Mouse (Mus musculus) hindbrain, postnatal 0 days (tissue): ENCODE results near the gene Slc24a1. TPM values are rescaled to one million over a fixed set of nuclear protein-coding genes. Genes with fewer than 3 reads are reported as not detected.

Source experiments
- ATAC-seq: fragments of 200-750 bp; cut with Nextera tagmentation; 2 replicates; pipeline ENCODE4 v1.8.0; 2017; ENCODE audit warnings: mild to moderate bottlenecking, moderate TSS enrichment, moderate library complexity
- DNase-seq: peaks from one replicate; pipeline ENCODE4 v3.0.0-alpha.2; 2015; ENCODE audit warnings: low spot score
- H3K27ac ChIP-seq: fragments of 300-500 bp; sonication (generic); 2 replicates; pipeline ENCODE4 v1.5.1; 2014; ENCODE audit warnings: mild to moderate bottlenecking
- H3K27me3 ChIP-seq: fragments of 300-500 bp; sonication (generic); 2 replicates; pipeline ENCODE4 v1.6.1; 2014; ENCODE audit warnings: low read length, mixed read lengths; ENCODE audit not compliant: insufficient read depth
- H3K36me3 ChIP-seq: fragments of 300-500 bp; sonication (generic); 2 replicates; pipeline ENCODE4 v1.6.1; 2014; ENCODE audit warnings: low read length, mixed read lengths; ENCODE audit not compliant: insufficient read depth
- H3K4me1 ChIP-seq: fragments of 300-500 bp; sonication (generic); 2 replicates; pipeline ENCODE4 v1.6.1; 2014; ENCODE audit warnings: antibody characterized with exemption, low read length, mixed read lengths; ENCODE audit not compliant: insufficient read depth
- H3K4me2 ChIP-seq: fragments of 300-500 bp; sonication (generic); 2 replicates; pipeline ENCODE4 v1.6.1; 2014; ENCODE audit warnings: low read depth, mild to moderate bottlenecking, low read length, moderate library complexity, mixed read lengths
- H3K4me3 ChIP-seq: fragments of 300-500 bp; sonication (generic); 2 replicates; pipeline ENCODE4 v1.5.1; 2014; ENCODE audit warnings: low read length
- H3K9ac ChIP-seq: fragments of 300-500 bp; sonication (generic); replicated peaks from 2 replicates; pipeline ENCODE4 v1.6.1; 2014; ENCODE audit warnings: mild to moderate bottlenecking, low read length, moderate library complexity, mixed read lengths
- H3K9me3 ChIP-seq: fragments of 300-500 bp; sonication (generic); 2 replicates; pipeline ENCODE4 v1.6.1; 2016; ENCODE audit warnings: low read length, mixed read lengths
- CTCF ChIP-seq: IDR thresholded peaks from 2 replicates; pipeline ENCODE4 v1.5.1; 2016; ENCODE audit warnings: antibody characterized with exemption, control low read depth, low read depth
- WGBS: fragments of 180-500 bp; shearing (Covaris S2); extraction: QIAGEN DNeasy Blood & Tissue Kit; methylation state at CpG from one replicate; pipeline ENCODE4 v1.1.7; 2014; 5-methylcytosine and 5-hydroxymethylcytosine counted together
- polyA plus RNA-seq: library from polyadenylated mRNA; unstranded; fragments of >200 nt; fragmentation: Nextera tagmentation; extraction: Ambion mirVana; gene quantifications from 2 replicates; pipeline ENCODE4 v1.2.1, GENCODE M21; 2015
- total RNA-seq: library from RNA; depleted of rRNA; stranded (reverse); fragments of >200 nt; gene quantifications from 2 replicates; pipeline ENCODE4 v1.2.3, GENCODE M21; 2014

The Slc24a1 gene
- total and polyA plus RNA-seq, 2 experiments from 2014 or later: 0.03 to 0.31 TPM

DNA sequence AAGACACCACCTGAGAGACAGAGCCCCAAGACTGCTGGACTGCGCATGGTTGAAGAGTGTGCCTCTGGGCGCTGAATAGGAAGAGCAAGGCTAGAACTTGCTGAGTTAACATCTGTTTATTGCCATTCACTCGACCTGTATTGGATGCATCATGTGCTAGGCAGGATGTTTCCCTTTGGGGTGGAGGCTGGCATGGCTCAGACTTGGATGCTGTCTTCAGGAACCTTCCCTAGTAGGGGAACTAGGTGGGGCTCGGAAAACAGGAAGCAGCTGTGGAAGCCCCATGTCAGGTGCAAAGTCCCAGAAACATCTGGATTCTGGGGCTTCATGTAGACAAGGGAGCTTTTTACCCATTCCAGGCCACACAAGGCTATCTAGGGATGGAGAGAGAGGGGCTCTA is 21.2 kb downstream of the Slc24a1 start:
- 78% methylated on average over 4 of the region's 4 CpGs for WGBS
- no peak for DNase-seq
- Histone ChIP-seq H3K9ac (no peak overlapping the region), H3K27me3 (no peaks in the 10 kb centered on the region), H3K27ac (no peak overlapping the region), H3K4me1 (no peaks in the 10 kb centered on the region), H3K9me3 (no peaks in the 10 kb centered on the region), H3K36me3 (no peaks in the 10 kb centered on the region), H3K4me3 (no peak overlapping the region), H3K4me2 (no peak overlapping the region)
- no peak for ATAC-seq
- no peak for TF ChIP-seq CTCF

DNA sequence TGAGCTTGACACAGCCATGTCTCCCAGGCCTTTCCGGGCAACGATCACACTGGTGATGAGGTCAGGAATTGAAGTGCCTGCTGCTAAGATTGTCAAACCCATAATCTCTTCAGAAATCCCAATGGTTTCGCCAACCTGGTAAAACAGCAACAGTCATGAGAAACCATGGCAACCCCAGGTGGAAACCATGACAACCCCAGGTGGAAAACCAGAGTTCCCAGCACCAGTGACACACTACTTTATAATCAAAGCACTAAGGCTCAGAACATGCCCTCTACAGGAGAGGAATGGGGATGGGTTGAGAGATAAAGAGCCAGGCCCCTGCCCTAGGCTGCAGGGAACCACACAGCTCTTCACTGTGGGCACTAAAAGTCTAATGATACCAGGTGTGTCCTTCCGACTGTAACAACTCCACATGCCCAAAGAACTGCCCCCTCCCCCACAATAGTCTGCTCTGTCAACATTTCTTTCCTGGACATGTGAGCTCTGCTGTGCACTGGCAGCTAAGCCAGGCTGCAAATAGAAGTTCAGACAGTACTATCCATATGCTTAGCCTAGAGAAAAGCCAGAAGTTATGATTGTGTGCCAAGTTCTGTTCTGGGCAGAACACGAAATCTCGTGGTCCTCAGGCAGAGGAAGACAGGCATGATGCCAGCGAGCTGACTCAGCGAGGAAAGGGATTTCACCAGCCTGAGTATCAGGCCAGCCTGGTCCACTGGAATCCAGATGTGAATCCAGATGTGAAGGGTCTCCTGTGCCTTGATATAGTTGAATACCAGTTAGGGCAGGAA is 25.0 kb downstream of the Slc24a1 start:
- peak overlapping the region; percentile 58 for H3K27ac ChIP-seq

DNA sequence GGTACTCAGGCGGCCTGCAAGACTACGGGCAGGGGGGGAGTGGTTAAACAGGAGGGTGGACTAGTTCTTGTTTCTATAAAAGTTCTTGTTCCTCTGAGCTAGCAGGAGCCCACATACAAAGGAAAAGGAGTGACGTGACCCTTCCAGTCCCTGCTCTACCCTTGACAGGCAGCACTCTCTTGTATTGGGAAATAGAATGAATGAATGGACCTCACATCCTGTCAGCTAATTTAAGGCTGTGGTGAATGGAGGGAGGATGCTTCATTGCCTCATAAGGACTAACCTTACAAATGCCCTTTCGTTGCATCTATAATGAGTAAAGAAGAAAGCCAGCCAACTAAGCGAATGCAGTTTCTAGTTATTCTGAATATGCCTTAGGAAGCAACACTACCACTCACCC is 25.6 kb downstream of the Slc24a1 start:
- Histone ChIP-seq H3K4me3 (no peak overlapping the region), H3K4me2 (no peak overlapping the region), H3K27me3 (no peaks in the 10 kb centered on the region), H3K9me3 (no peaks in the 10 kb centered on the region), H3K36me3 (no peaks in the 10 kb centered on the region; the same call in 1 of the 2 replicates), H3K4me1 (no peaks in the 10 kb centered on the region), H3K27ac (peak overlapping the region; percentile 58), H3K9ac (no peak overlapping the region)
- no peak for TF ChIP-seq CTCF
- DNase-seq (no peak), ATAC-seq (no peak)
- 56% methylated on average over 5 of the region's 5 CpGs for WGBS

More for the DNA sequence above, 25.0 kb downstream of the Slc24a1 start:
- no peak; the same call in 1 of the 2 replicates for TF ChIP-seq CTCF
- 45% methylated on average over 8 of the region's 8 CpGs for WGBS
- Histone ChIP-seq H3K4me1 (no peaks in the 10 kb centered on the region), H3K9me3 (no peaks in the 10 kb centered on the region), H3K9ac (no peak overlapping the region), H3K4me2 (no peak overlapping the region), H3K36me3 (no peaks in the 10 kb centered on the region; the same call in 1 of the 2 replicates), H3K27me3 (no peaks in the 10 kb centered on the region), H3K4me3 (no peak overlapping the region)
- ATAC-seq (peak; percentile 87), DNase-seq (peak; percentile 77)

DNA sequence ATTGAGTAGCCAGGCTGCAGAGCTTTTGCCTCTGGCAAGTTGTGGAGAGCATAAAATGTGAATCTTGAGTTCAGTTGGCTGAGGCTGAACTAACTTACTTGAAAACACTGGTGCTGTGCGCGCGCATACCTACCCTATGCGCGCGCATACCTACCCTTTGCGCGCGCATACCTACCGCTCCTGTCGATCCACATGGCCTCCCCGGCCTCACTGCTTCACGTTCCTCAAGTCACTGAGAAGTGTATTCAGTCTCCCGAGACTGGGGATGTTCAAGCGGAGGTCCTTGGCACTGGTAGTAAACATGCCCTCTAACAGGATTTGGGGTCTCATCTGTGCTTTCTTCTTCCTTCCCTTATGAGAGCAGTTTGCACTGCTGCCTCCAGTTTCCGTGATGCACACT is 32.8 kb downstream of the Slc24a1 start:
- Histone ChIP-seq H3K36me3 (peaks cover 7% of the 10 kb centered on the region), H3K4me2 (no peak overlapping the region), H3K27me3 (no peaks in the 10 kb centered on the region), H3K27ac (no peak overlapping the region), H3K4me3 (no peak overlapping the region), H3K9me3 (no peaks in the 10 kb centered on the region), H3K9ac (no peak overlapping the region), H3K4me1 (no peaks in the 10 kb centered on the region)
- TF ChIP-seq CTCF: no peak
- WGBS: 53% methylated on average over 16 of the region's 16 CpGs
- DNase-seq (no peak), ATAC-seq (no peak)

DNA sequence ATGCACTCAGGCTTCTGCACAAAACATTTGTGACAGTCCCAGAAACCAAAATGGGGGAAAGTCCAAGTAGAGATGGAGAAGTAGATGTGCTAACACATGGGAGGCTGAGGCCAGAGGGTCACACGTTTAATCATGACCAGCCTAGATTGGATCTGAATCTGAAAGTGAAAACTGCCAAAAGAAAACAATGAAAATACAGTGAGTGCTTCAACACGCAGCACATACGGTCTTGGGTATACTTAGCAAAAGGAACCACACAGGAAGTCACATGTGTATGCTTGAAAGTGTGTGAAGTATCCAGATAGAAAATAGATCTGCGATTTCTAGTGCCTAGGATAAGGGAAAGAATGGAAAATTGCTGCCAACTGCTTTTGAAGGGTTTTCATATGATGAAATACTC is 36.8 kb downstream of the Slc24a1 start:
- ATAC-seq (no peak), DNase-seq (no peak)
- no peak overlapping the region for H3K4me2 ChIP-seq
- no peak overlapping the region for H3K9ac ChIP-seq
- H3K27ac ChIP-seq: no peak overlapping the region
- H3K4me1 ChIP-seq: no peaks in the 10 kb centered on the region
- 83% methylated on average over 4 of the region's 4 CpGs for WGBS
- H3K27me3 ChIP-seq: no peaks in the 10 kb centered on the region
- peaks cover 37% of the 10 kb centered on the region for H3K36me3 ChIP-seq
- H3K9me3 ChIP-seq: no peaks in the 10 kb centered on the region
- H3K4me3 ChIP-seq: no peak overlapping the region
- TF ChIP-seq CTCF: no peak

DNA sequence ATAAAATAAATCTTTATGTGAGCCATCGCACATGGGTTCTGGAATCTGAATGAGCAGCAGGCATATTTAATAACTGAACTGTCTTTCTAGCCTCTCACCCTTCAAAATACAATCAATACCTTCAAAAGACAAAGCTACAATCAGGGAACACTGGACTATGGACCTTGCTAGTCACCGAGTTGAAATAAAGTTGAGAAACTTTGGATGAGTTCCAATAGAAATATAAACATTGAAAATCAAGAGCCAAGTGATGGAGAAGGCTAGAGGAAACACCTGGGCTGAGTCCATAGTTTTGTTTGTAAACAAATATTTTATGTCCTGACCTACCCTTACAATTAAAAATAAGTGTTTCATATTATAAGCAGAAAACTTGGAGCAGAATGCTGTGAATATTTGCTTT is 37.4 kb downstream of the Slc24a1 start:
- Histone ChIP-seq H3K4me2 (no peak overlapping the region), H3K27me3 (no peaks in the 10 kb centered on the region), H3K9me3 (no peaks in the 10 kb centered on the region), H3K9ac (no peak overlapping the region), H3K4me1 (no peaks in the 10 kb centered on the region), H3K27ac (no peak overlapping the region), H3K4me3 (no peak overlapping the region), H3K36me3 (peaks cover 39% of the 10 kb centered on the region)
- DNase-seq (no peak), ATAC-seq (no peak)
- WGBS: 92% methylated on average over 2 of the region's 2 CpGs
- no peak for TF ChIP-seq CTCF

DNA sequence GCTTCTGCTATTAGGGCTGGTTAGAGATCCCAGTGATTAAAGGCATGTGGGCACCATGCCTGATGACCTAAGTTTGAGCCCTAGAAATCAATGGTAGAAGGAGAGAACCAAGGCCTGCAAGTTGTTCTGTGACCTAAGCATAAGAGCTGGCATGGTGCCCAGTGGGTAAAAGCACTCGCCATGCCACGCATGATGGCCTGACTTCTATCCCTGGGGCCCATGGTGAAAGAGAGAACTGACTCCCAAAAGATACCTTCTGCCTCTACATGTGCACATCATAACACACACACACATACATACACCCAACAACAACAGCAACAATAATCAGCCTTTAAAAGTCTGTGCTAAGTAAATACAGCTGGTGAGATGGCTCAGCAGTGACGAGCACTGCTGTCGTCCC is 38.0 kb downstream of the Slc24a1 start:
- H3K36me3 ChIP-seq: peaks cover 35% of the 10 kb centered on the region

More for the DNA sequence above, 38.0 kb downstream of the Slc24a1 start:
- Histone ChIP-seq H3K4me1 (no peaks in the 10 kb centered on the region), H3K9me3 (no peaks in the 10 kb centered on the region), H3K9ac (no peak overlapping the region), H3K27ac (no peak overlapping the region), H3K4me2 (no peak overlapping the region), H3K4me3 (no peak overlapping the region), H3K27me3 (no peaks in the 10 kb centered on the region)
- no peak for ATAC-seq
- 90% methylated on average over 4 of the region's 4 CpGs for WGBS
- no peak for DNase-seq
- no peak for TF ChIP-seq CTCF
